Mouse (Mus musculus): ENCODE measurements at regions not wholly inside any gene's neighbourhood (a gene's known extent, or its start where the extent isn't known, plus 50 kb on each side); places are given as distances from the start of the nearest gene placed in this dataset.

- H3K4me3 ChIP-seq = no peak overlapping the region
- no peaks in the 10 kb centered on the region for H3K9me3 ChIP-seq (replicated peaks)
- no peaks in the 10 kb centered on the region for H3K4me1 ChIP-seq
- ATAC-seq = no peak
- H3K36me3 ChIP-seq = no peaks in the 10 kb centered on the region
- no peak overlapping the region for H3K4me2 ChIP-seq
- H3K9ac ChIP-seq = no peak overlapping the region
- no peaks in the 10 kb centered on the region for H3K27me3 ChIP-seq (replicated peaks)
- 45% methylated on average over 3 of the region's 3 CpGs for WGBS (ENCODE audit: insufficient replicate concordance)
- H3K27ac ChIP-seq = no peak overlapping the region
Observed at GRCm38 (mm10) chr3:143622275-143622674, 582.7 kb downstream of the Lmo4 start.

GRCm38 (mm10) chr3:143619125-143619524 lies 585.9 kb downstream of the Lmo4 start:
- Histone ChIP-seq H3K4me3 (no peak overlapping the region), H3K27ac (no peak overlapping the region), H3K9me3 (replicated peaks) (no peaks in the 10 kb centered on the region), H3K9ac (no peak overlapping the region), H3K4me1 (no peaks in the 10 kb centered on the region), H3K36me3 (no peaks in the 10 kb centered on the region), H3K27me3 (replicated peaks) (no peaks in the 10 kb centered on the region), H3K4me2 (no peak overlapping the region)
- WGBS (ENCODE audit: insufficient replicate concordance) = 49% methylated on average over 1 of the region's 1 CpGs
- no peak for ATAC-seq

DNA sequence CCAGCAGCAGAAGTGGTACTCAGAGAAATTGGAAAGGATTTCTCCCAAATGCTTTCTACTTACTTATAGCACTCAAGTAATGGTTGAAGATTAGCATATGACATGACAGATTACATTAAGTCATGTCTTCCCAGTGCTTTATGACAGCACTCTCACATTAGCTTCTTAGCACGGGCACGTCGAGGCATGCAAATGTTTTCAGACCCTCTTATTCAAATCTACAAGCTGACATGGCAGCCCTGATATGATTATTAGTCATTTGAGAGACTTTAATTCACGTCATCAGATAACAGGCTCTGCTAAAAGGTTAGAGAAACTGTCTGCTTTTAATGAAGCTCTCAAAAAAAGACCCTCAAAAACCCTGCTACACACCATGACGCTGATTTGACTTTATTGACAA lies 590.1 kb downstream of the Lmo4 start:
- ATAC-seq = no peak
- no peaks in the 10 kb centered on the region for H3K27me3 ChIP-seq (replicated peaks)
- no peaks in the 10 kb centered on the region for H3K9me3 ChIP-seq (replicated peaks)
- no peak overlapping the region for H3K27ac ChIP-seq
- H3K4me1 ChIP-seq = no peaks in the 10 kb centered on the region
- no peak overlapping the region for H3K9ac ChIP-seq
- 63% methylated on average over 5 of the region's 5 CpGs for WGBS (ENCODE audit: insufficient replicate concordance)
- H3K36me3 ChIP-seq = no peaks in the 10 kb centered on the region
- no peak overlapping the region for H3K4me3 ChIP-seq
- no peak overlapping the region for H3K4me2 ChIP-seq

GRCm38 (mm10) chr3:143614004-143614403 lies 591.0 kb downstream of the Lmo4 start:
- Histone ChIP-seq H3K27me3 (replicated peaks) (no peaks in the 10 kb centered on the region), H3K9me3 (replicated peaks) (no peaks in the 10 kb centered on the region), H3K9ac (no peak overlapping the region), H3K4me1 (no peaks in the 10 kb centered on the region), H3K27ac (no peak overlapping the region), H3K36me3 (no peaks in the 10 kb centered on the region), H3K4me3 (no peak overlapping the region), H3K4me2 (no peak overlapping the region)
- WGBS (ENCODE audit: insufficient replicate concordance) = 74% methylated on average over 3 of the region's 3 CpGs
- no peak for ATAC-seq

GRCm38 (mm10) chr3:143609673-143610072 lies 595.3 kb downstream of the Lmo4 start:
- no peaks in the 10 kb centered on the region for H3K4me1 ChIP-seq
- no peaks in the 10 kb centered on the region for H3K9me3 ChIP-seq (replicated peaks)
- H3K36me3 ChIP-seq = no peaks in the 10 kb centered on the region
- no peak for ATAC-seq
- no peaks in the 10 kb centered on the region for H3K27me3 ChIP-seq (replicated peaks)
- H3K4me2 ChIP-seq = no peak overlapping the region
- 58% methylated on average over 2 of the region's 2 CpGs for WGBS (ENCODE audit: insufficient replicate concordance)
- no peak overlapping the region for H3K9ac ChIP-seq
- H3K4me3 ChIP-seq = no peak overlapping the region
- H3K27ac ChIP-seq = no peak overlapping the region

GRCm38 (mm10) chr3:143599120-143599519 lies 605.9 kb downstream of the Lmo4 start:
- H3K4me3 ChIP-seq = no peak overlapping the region
- no peak overlapping the region for H3K27ac ChIP-seq
- no peaks in the 10 kb centered on the region for H3K27me3 ChIP-seq (replicated peaks)
- no peak overlapping the region for H3K4me2 ChIP-seq
- H3K4me1 ChIP-seq = no peaks in the 10 kb centered on the region
- H3K9me3 ChIP-seq (replicated peaks) = no peaks in the 10 kb centered on the region
- no peak for ATAC-seq
- no peak overlapping the region for H3K9ac ChIP-seq
- no peaks in the 10 kb centered on the region for H3K36me3 ChIP-seq
- 31% methylated on average over 2 of the region's 2 CpGs for WGBS (ENCODE audit: insufficient replicate concordance)

DNA sequence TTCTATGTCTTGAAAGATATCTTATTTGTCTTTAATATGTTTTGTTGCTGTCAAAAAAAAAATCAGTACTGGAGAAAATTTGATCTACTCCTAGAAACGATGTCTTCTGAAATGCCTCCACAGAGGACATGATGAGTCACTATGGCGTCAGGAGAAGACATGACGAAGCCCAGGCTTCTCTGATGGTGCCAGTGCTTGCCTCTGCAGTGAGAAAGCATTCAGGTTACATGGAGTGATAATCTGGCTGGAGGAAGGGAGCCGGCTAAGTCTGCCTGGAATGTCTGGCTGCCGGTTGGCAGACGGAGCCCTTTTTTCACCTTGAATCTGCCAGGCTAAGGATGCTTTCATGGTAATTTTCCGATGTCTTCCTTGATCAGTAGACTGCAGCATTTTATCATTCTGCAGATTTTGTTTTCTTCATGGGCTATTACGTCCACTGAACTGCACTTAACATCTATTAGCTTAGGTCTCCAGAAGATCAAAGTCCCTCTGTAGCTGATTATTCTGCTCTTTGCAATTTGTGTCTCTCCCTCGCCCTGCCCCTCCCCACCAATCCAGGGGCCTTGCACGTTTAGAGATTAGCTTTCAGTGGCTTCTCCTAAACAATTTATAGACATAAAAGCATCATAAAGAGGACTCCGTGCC lies 607.9 kb downstream of the Lmo4 start:
- Histone ChIP-seq H3K9ac (no peak overlapping the region), H3K4me1 (no peaks in the 10 kb centered on the region), H3K4me3 (no peak overlapping the region), H3K27me3 (replicated peaks) (no peaks in the 10 kb centered on the region), H3K9me3 (replicated peaks) (no peaks in the 10 kb centered on the region), H3K4me2 (no peak overlapping the region), H3K36me3 (no peaks in the 10 kb centered on the region), H3K27ac (no peak overlapping the region)
- 44% methylated on average over 11 of the region's 11 CpGs for WGBS (ENCODE audit: insufficient replicate concordance)
- no peak for ATAC-seq

DNA sequence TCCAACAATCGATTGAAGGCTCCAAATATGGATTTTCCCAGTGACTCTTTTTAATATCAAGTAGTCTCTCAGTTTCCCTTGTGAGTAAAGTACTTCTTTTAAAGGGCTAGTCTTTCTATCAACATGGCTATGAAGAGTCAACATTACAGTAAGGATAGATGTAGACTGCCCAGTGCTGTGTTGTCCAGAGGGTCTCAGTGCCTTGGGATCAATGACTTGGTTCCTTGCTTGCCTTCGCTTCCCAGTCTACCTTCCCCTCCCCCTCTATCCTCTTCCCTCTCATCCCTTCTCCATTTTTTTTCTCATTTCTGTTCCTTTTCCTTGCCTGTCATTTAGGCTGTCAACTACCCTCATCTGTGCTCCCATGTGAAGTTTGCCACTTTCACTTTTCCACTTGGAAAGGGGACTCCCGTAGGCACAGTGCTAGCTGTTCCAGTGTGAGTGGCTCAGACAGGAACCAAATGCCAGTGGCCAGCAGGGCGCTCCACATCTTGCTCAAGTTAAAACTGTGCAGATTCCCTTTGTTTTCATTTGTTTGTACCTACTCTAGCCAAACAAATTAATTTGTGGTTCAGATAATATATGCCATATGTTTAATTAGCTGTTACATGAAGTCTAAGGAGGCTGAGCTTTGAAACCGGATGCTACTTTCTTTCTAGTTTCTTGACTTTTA lies 608.9 kb downstream of the Lmo4 start:
- WGBS (ENCODE audit: insufficient replicate concordance) = 65% methylated on average over 5 of the region's 5 CpGs
- Histone ChIP-seq H3K36me3 (no peaks in the 10 kb centered on the region), H3K27ac (no peak overlapping the region), H3K4me1 (no peaks in the 10 kb centered on the region), H3K9ac (no peak overlapping the region), H3K9me3 (replicated peaks) (no peaks in the 10 kb centered on the region), H3K4me2 (no peak overlapping the region), H3K4me3 (no peak overlapping the region), H3K27me3 (replicated peaks) (no peaks in the 10 kb centered on the region)
- ATAC-seq = no peak

DNA sequence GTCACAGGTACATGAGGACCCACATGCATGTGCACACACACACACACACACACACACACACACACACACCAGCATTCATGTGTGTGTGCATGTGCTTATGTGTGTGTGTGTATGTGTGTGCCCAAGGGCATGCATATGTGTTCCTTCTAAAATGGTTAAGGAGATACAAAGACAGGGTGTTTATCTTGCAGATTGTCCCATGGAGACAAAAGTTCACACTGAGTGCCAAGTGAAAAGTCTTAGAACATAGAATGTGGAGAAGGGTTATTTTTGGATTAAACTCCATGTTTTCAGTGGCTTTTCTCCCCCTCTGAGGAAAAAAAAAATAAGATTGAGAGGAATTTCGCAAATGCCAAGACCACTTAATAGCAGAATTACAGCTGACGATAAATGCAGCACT lies 609.9 kb downstream of the Lmo4 start:
- Histone ChIP-seq H3K9me3 (replicated peaks) (no peaks in the 10 kb centered on the region), H3K4me3 (no peak overlapping the region), H3K4me2 (no peak overlapping the region), H3K27me3 (replicated peaks) (no peaks in the 10 kb centered on the region), H3K9ac (no peak overlapping the region), H3K36me3 (no peaks in the 10 kb centered on the region), H3K27ac (no peak overlapping the region), H3K4me1 (no peaks in the 10 kb centered on the region)
- no peak for ATAC-seq
- 69% methylated on average over 2 of the region's 2 CpGs for WGBS (ENCODE audit: insufficient replicate concordance)

GRCm38 (mm10) chr3:143594676-143595075 lies 610.3 kb downstream of the Lmo4 start:
- no peaks in the 10 kb centered on the region for H3K9me3 ChIP-seq (replicated peaks)
- WGBS (ENCODE audit: insufficient replicate concordance) = 51% methylated on average over 7 of the region's 7 CpGs
- no peak overlapping the region for H3K4me2 ChIP-seq
- no peak overlapping the region for H3K4me3 ChIP-seq
- ATAC-seq = no peak
- no peaks in the 10 kb centered on the region for H3K27me3 ChIP-seq (replicated peaks)
- H3K9ac ChIP-seq = no peak overlapping the region
- H3K27ac ChIP-seq = no peak overlapping the region
- H3K4me1 ChIP-seq = no peaks in the 10 kb centered on the region
- H3K36me3 ChIP-seq = no peaks in the 10 kb centered on the region

- no peak for ATAC-seq
- H3K4me2 ChIP-seq = no peak overlapping the region
- no peak overlapping the region for H3K27ac ChIP-seq
- no peaks in the 10 kb centered on the region for H3K9me3 ChIP-seq (replicated peaks)
- H3K27me3 ChIP-seq (replicated peaks) = no peaks in the 10 kb centered on the region
- no peaks in the 10 kb centered on the region for H3K36me3 ChIP-seq
- H3K9ac ChIP-seq = no peak overlapping the region
- 58% methylated on average over 5 of the region's 5 CpGs for WGBS (ENCODE audit: insufficient replicate concordance)
- H3K4me3 ChIP-seq = no peak overlapping the region
- no peaks in the 10 kb centered on the region for H3K4me1 ChIP-seq
Observed at GRCm38 (mm10) chr3:143586653-143587052, 618.4 kb downstream of the Lmo4 start.

GRCm38 (mm10) chr3:143584692-143585603 lies 620.1 kb downstream of the Lmo4 start:
- no peak overlapping the region for H3K4me2 ChIP-seq
- WGBS (ENCODE audit: insufficient replicate concordance) = 23% methylated on average over 6 of the region's 6 CpGs
- no peaks in the 10 kb centered on the region for H3K9me3 ChIP-seq (replicated peaks)
- no peak overlapping the region for H3K4me3 ChIP-seq
- no peak overlapping the region for H3K27ac ChIP-seq
- peak; percentile 69 for ATAC-seq
- no peaks in the 10 kb centered on the region for H3K27me3 ChIP-seq (replicated peaks)
- H3K4me1 ChIP-seq = no peaks in the 10 kb centered on the region
- no peak overlapping the region for H3K9ac ChIP-seq
- no peaks in the 10 kb centered on the region for H3K36me3 ChIP-seq
